Mouse (Mus musculus) retina, postnatal 1 day (tissue): ENCODE measurements around the gene Cask.

Source experiments
- DNase-seq: peaks from one replicate; pipeline ENCODE4 v3.0.0-alpha.2; 2012

Gene Cask

GRCm38 (mm10) chrX:13513127-13513526 is 338.0 kb downstream of the Cask start:
- DNase-seq: no peak

GRCm38 (mm10) chrX:13506376-13506775 is 344.8 kb downstream of the Cask start:
- DNase-seq: no peak

GRCm38 (mm10) chrX:13504389-13504788 is 346.8 kb downstream of the Cask start:
- no peak for DNase-seq

DNA sequence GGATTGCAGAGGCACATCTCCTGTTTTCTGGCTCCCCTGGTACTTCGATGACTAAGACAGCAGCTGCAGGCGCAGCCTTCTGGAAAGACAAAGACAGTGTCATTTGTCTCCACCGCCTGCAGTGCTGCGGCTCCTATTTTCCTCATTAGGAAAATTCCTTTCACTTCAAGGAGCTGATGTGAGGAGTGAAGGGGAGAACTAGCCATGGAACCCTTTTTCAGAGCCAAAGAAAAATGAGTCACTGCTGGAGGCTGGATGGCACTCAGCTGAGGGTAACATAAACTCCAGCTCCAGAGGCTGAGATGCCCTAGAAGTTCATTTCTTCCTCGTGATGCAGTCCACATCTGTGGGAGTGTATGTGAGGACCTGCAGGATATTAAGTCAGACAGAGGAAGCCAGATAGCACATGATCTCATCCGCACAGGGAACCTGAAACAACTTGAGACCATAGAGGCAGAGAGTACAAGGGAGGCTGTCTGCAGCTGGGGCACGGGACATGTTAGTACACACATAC is 348.2 kb downstream of the Cask start:
- peak; percentile 80 for DNase-seq

DNA sequence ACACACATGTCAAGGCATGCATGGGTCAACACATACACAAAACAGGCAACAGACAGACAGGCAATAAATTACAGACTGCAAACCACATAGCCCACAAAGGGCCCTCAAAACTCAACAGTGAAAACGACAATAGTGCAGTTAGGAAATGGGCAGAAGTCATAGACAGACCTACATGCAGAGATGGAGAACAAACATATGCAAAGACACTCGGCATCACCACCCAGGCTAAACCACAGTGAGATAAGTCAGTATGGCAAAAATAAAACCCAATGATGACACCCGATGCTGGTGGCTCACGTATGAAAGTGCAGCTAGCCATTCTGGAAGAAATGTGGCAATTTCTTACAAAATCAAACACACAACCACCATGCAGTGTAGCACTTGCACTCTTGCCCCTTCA is 350.9 kb downstream of the Cask start:
- no peak for DNase-seq

GRCm38 (mm10) chrX:13494892-13495703 is 356.1 kb downstream of the Cask start:
- DNase-seq: no peak

GRCm38 (mm10) chrX:13492922-13493321 is 358.2 kb downstream of the Cask start:
- no peak for DNase-seq

GRCm38 (mm10) chrX:13490941-13491340 is 360.2 kb downstream of the Cask start:
- no peak for DNase-seq

DNA sequence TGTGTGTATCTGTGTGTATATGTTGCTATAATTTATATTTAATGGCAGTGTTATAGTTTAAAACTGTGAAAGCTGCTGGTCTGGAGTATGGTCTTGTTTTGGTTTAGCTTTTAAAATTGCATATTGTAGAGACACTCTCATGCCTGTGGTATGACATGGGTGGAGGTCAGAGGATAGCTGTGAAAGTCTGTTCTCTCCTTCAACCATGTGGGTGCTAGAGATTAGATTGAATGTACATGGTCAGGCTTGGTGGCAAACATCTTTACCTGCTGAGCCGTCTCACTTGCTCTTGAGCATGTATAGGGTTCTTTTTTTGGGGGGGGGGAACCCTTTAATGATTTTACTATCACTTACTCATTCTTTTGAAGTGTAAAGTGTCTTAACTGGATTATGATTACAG is 361.4 kb downstream of the Cask start:
- no peak for DNase-seq

DNA sequence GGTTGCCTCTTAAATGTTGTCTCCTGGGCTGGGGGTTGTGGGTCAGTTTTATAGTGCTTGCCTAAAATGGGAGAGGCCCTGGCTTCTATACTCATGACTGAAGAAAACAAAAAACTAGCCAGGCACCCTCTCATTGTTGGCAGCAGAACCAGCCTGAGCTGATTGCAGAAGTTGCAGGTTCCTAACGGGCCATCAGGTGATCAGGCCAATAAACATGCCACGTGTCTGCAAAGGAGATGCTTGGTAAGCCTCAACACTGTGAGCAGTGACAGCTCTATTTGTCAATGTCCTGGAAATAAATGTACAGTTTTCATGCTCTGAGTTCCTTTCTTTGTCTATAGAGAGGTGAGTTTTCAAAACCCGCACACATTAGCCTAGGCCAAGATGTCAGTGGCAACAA is 362.2 kb downstream of the Cask start:
- DNase-seq: no peak

DNA sequence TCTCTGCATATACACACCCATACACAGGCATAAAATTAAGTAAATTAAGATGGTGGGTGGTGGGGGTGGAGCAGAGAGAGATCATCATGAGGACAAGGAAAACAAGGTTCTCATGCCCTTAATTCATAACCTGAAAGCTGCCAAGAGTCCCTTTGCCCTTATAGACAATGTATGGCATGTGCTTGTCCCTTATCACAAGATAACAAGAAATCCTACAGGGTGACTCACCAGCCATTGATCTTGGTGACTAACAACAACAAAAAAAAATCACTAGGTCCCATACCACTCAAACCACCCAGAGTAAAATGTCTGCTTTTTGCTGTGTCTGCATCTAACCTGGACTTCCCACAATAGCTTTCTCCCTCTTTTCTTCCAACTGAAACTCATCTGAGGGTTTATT is 366.7 kb downstream of the Cask start:
- DNase-seq: no peak

DNA sequence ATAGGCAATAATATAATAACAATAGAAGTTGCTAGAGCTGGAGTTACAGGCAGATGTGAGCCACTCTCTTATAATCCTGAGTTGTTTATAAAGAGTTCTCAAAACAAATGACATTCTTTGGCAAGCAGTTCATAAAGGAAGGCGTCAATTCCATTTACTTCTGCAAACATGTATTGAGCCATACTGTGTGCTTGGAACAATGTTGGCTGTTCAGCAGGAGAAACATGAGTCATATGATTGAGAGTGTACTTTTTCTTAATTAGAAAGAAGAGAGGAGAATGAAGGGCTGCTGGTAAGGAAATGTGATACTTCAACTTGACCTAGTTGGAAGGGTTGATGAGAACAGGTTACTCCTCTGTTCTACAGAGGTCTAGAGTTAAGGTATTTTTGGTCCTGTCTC is 368.6 kb downstream of the Cask start:
- DNase-seq: no peak

DNA sequence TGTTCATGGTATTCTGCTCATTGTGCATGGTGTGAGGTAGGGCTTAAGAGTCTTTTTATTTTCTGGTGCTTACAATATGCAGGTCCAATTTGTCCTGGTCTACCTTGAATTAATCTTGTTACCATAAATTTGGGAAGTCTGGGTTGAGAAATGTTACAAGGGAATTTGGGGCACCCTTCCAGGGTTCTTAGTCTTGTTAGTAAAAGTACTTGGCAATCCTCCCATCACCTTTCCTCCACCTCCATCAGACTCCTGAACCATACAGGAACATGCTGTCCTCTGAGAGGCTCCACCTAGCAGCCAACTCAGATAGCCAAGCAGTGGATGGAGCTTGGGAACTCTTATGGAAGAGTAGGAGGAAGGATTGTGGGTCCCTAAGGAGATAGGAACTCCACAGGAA is 371.6 kb downstream of the Cask start:
- no peak for DNase-seq

DNA sequence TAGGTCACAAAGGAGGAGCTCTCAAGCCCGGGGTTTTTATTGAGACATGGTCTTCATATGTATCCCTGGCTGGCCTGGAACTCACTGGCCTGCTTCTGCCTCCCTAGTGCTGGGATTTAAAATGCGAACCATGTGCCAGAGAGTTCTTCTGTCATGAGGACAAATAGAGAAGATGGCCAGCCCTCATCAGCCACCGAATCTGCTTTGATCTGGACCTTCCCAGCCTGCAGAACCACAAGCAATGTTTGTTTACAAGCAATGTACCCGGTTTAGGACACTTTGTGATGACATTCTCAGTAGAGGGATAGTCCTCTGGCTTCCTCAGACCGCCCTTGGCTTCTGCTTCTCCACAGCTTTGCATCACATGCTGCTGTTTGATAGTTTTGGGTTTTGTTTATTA is 372.9 kb downstream of the Cask start:
- no peak for DNase-seq

DNA sequence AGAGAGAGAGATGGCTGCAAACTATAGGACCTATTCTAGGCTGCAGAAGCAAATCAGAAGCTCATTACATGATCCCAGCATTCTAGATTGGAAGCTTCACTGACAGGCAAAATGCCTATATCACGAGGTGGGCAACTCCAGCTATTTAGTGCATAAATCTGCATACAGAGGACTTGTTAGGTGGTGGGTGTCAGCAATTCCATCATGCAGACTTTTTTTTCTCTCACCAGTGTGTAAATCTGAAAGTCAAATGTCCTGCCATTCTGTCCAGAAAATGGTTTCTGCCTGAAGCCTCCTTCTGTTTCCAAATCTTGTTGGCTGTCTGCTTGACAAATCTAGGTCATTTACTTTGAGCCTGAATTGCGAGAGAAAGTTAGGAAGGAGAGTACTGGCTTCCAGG is 373.6 kb downstream of the Cask start:
- DNase-seq: no peak

DNA sequence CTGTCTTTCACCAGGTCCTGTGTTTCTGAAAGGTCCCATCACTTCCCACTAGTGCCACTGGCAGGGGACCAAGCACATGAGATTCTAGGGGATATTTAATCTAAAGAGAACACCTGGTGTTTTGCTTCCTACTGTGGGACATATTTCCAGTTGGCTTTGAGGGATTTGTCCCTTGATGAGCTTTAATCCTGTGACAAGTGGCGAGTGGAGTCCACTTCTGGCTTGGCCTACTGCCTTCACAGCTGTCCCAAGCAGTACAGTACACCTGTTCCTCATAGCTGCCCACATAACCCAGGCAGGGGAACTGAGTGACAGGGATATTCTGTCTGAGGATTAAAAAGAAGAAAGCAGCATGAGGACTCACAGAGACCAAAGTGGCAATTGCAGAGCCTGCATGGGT is 375.8 kb downstream of the Cask start:
- no peak for DNase-seq

DNA sequence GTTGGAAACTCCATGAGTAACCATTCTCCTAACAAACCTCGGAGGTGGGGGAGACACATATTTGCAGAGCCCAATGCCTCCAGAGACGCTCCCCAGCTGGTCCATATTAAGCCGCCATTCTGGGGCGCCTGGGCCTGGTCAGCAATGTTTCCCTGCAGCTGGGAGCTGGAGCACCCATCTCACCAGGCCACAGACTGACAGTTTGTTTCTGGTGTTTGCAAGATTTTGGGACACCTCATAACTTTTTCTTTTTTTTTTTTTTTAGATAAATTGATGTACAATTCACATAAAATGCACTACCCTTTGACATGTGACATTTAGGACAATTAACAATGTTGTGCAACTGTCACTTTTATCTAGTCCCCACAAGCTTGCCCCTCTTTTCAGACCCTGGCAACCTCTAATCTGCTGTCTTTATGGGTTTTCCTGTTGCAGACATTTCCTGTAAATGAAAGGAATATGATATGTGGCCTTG is 378.4 kb downstream of the Cask start:
- no peak for DNase-seq

- DNase-seq: no peak
Measured at GRCm38 (mm10) chrX:13471925-13472324, 379.2 kb downstream of the Cask start.

GRCm38 (mm10) chrX:13469160-13470116 is 381.7 kb downstream of the Cask start:
- no peak for DNase-seq

- DNase-seq: no peak
Measured at GRCm38 (mm10) chrX:13467121-13467571, 384.0 kb downstream of the Cask start.
